Mouse (Mus musculus) G1E-ER4 (cell line): ENCODE results near the gene Raf1. TPM values are rescaled to one million over a fixed set of nuclear protein-coding genes. Genes with fewer than 3 reads are reported as not detected.

ENCODE experiments used
- GATA1 ChIP-seq: IDR thresholded peaks from one replicate; pipeline ENCODE4 v1.8.0; 2012; ENCODE audit warnings: low read length, inconsistent platforms
- polyA plus RNA-seq: library from polyadenylated mRNA; stranded (reverse); fragments of >175 nt; gene quantifications from 2 replicates; pipeline ENCODE4 v1.2.3, GENCODE M21; 2012

Gene Raf1
- polyA plus RNA-seq, 1 experiment, result 18.4 TPM

GRCm38 (mm10) chr6:115653939-115654338, 22.5 kb downstream of the Raf1 start:
- no peak for TF ChIP-seq GATA1

GRCm38 (mm10) chr6:115651719-115652118, 24.7 kb downstream of the Raf1 start:
- no peak for TF ChIP-seq GATA1

GRCm38 (mm10) chr6:115650476-115651427, 25.7 kb downstream of the Raf1 start:
- TF ChIP-seq GATA1, result no peak

GRCm38 (mm10) chr6:115649792-115650365, 26.6 kb downstream of the Raf1 start:
- no peak for TF ChIP-seq GATA1

GRCm38 (mm10) chr6:115643315-115643714, 33.1 kb downstream of the Raf1 start:
- TF ChIP-seq GATA1, result no peak

- TF ChIP-seq GATA1, result no peak
Measured at GRCm38 (mm10) chr6:115634015-115634414, 42.4 kb downstream of the Raf1 start.

GRCm38 (mm10) chr6:115631056-115631795, 45.2 kb downstream of the Raf1 start:
- TF ChIP-seq GATA1, result no peak

- no peak for TF ChIP-seq GATA1
Measured at GRCm38 (mm10) chr6:115626121-115626520, 50.3 kb downstream of the Raf1 start.

- TF ChIP-seq GATA1, result no peak
Measured at GRCm38 (mm10) chr6:115620942-115621341, 55.5 kb downstream of the Raf1 start.

- TF ChIP-seq GATA1, result no peak
Measured at GRCm38 (mm10) chr6:115619818-115620217, 56.6 kb downstream of the Raf1 start.

- no peak for TF ChIP-seq GATA1
Measured at GRCm38 (mm10) chr6:115615983-115616382, 60.5 kb downstream of the Raf1 start.

- TF ChIP-seq GATA1, result no peak
Measured at GRCm38 (mm10) chr6:115613793-115614192, 62.6 kb downstream of the Raf1 start.

GRCm38 (mm10) chr6:115610301-115610700, 66.1 kb downstream of the Raf1 start:
- no peak for TF ChIP-seq GATA1

GRCm38 (mm10) chr6:115609121-115609520, 67.3 kb downstream of the Raf1 start:
- TF ChIP-seq GATA1, result no peak

GRCm38 (mm10) chr6:115607429-115607828, 69.0 kb downstream of the Raf1 start:
- no peak for TF ChIP-seq GATA1

GRCm38 (mm10) chr6:115606461-115606860, 70.0 kb downstream of the Raf1 start:
- TF ChIP-seq GATA1, result no peak
